Mouse (Mus musculus) C2C12 (cell line): ENCODE results near the gene Ncam1. TPM values are rescaled to one million over a fixed set of nuclear protein-coding genes. Genes with fewer than 3 reads are reported as not detected.

Experiments used
- H3K27me3 ChIP-seq: one replicate; pipeline ENCODE4 v1.6.1; 2011; ENCODE audit not compliant: control insufficient read depth, insufficient read depth, insufficient read length
- H3K36me3 ChIP-seq: one replicate; pipeline ENCODE4 v1.6.1; 2011; ENCODE audit not compliant: control insufficient read depth, insufficient read depth
- H3K4me3 ChIP-seq: one replicate; pipeline ENCODE4 v1.5.1; 2011; ENCODE audit warnings: mild to moderate bottlenecking, control low read depth; ENCODE audit not compliant: poor library complexity, insufficient read depth, severe bottlenecking
- H3K79me2 ChIP-seq: one replicate; pipeline ENCODE4 v1.6.1; 2011; ENCODE audit not compliant: control insufficient read depth, insufficient read depth
- H3K79me3 ChIP-seq: one replicate; pipeline ENCODE4 v1.6.1; 2011; ENCODE audit warnings: low read depth, control low read depth
- H3ac ChIP-seq: one replicate; pipeline ENCODE3; 2011; ENCODE audit warnings: low read depth; ENCODE audit not compliant: control insufficient read depth, insufficient read length
- CEBPB ChIP-seq: IDR thresholded peaks from one replicate; pipeline ENCODE4 v1.6.1; 2011; ENCODE audit warnings: low read depth, mild to moderate bottlenecking, control low read depth, moderate library complexity
- CTCF ChIP-seq: IDR thresholded peaks from one replicate; pipeline ENCODE4 v1.5.1; 2011; ENCODE audit not compliant: control insufficient read depth, insufficient read depth, insufficient read length
- FOSL1 ChIP-seq: IDR thresholded peaks from one replicate; pipeline ENCODE4 v1.8.0; 2011; ENCODE audit warnings: mild to moderate bottlenecking, low read length; ENCODE audit not compliant: poor library complexity, insufficient read depth, severe bottlenecking
- MAX ChIP-seq: IDR thresholded peaks from one replicate; pipeline ENCODE4 v1.6.1; 2011; ENCODE audit warnings: mild to moderate bottlenecking, control low read depth
- MYOD1 ChIP-seq: IDR thresholded peaks from one replicate; pipeline ENCODE4 v1.6.1; 2011; ENCODE audit warnings: low read depth; ENCODE audit not compliant: control insufficient read depth, insufficient read length
- MYOG ChIP-seq: IDR thresholded peaks from one replicate; pipeline ENCODE4 v1.6.1; 2011; ENCODE audit not compliant: control insufficient read depth, insufficient read length; ENCODE audit errors: extremely low read depth
- USF1 ChIP-seq: IDR thresholded peaks from one replicate; pipeline ENCODE4 v1.6.1; 2011; ENCODE audit warnings: low read depth, mild to moderate bottlenecking, control low read depth, moderate library complexity
- polyA plus RNA-seq: library from polyadenylated mRNA; unstranded; fragments of >200 nt; fragmentation: generic; extraction: Trizol; gene quantifications from one replicate; pipeline ENCODE4 v1.2.1, GENCODE M21; 2012; ENCODE audit warnings: missing spikeins

Ncam1 gene
- polyA plus RNA-seq, 1 experiment = 41.5 TPM

GRCm38 (mm10) chr9:49623934-49624505 lies 174.7 kb downstream of the Ncam1 start:
- TF ChIP-seq USF1 (no peak), MAX (no peak), CTCF (no peak), MYOD1 (no peak), CEBPB (no peak), MYOG (no peak), FOSL1 (no peak)
- Histone ChIP-seq H3K36me3 (no peaks in the 10 kb centered on the region), H3K4me3 (no peak overlapping the region), H3ac (no peak overlapping the region), H3K79me2 (no peaks in the 10 kb centered on the region), H3K79me3 (peaks cover 1% of the 10 kb centered on the region), H3K27me3 (no peaks in the 10 kb centered on the region)

- Histone ChIP-seq H3K27me3 (no peaks in the 10 kb centered on the region), H3K79me3 (peaks cover 1% of the 10 kb centered on the region), H3K36me3 (no peaks in the 10 kb centered on the region), H3K4me3 (no peak overlapping the region), H3K79me2 (no peaks in the 10 kb centered on the region), H3ac (no peak overlapping the region)
- TF ChIP-seq MYOD1 (no peak), MAX (no peak), FOSL1 (no peak), CEBPB (no peak), CTCF (no peak), USF1 (no peak), MYOG (no peak)
These were observed 175.6 kb downstream of the Ncam1 start for GRCm38 (mm10) chr9:49622928-49623676.

- Histone ChIP-seq H3K79me3 (peaks cover 1% of the 10 kb centered on the region), H3K79me2 (no peaks in the 10 kb centered on the region), H3K36me3 (no peaks in the 10 kb centered on the region), H3ac (no peak overlapping the region), H3K4me3 (no peak overlapping the region), H3K27me3 (no peaks in the 10 kb centered on the region)
- TF ChIP-seq FOSL1 (no peak), MAX (no peak)
These were observed 177.0 kb downstream of the Ncam1 start for GRCm38 (mm10) chr9:49621691-49622090.

DNA sequence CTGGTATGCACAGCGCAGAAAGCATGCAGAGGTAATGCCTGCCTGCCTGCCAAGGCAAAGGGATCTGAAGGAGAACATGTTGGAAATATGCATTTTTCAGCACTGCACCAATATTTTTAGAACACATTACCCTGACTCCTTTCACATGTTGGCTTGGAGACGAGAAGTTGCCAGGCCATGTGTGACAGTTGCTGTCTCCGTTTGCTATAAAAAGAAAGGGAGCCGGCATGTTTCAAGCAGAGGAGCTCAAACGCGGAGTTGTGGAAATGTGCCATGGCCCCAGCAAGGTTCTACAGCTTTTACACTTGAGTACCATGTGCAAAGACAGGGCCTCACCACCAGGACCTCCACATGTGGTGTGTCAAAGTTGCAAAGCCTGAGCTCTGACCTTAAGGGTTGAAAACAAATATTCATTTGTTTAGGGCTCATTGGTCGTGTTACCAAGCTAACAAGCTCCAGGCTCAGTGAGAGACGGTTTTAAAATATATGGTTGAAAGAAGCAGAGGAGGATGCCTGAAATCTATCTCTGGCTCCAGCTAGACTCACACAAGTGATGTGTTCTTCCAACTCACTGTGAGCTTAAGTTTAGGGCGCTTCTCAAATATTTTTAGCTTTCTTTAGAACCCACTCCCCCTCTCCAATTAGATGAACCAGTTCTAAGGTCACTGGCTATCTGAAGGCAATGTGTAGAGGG lies 179.9 kb downstream of the Ncam1 start:
- H3K27me3 ChIP-seq = no peaks in the 10 kb centered on the region
- no peak overlapping the region for H3K4me3 ChIP-seq
- no peak overlapping the region for H3ac ChIP-seq
- TF ChIP-seq FOSL1 (no peak), MAX (no peak)
- no peaks in the 10 kb centered on the region for H3K36me3 ChIP-seq
- H3K79me2 ChIP-seq = no peaks in the 10 kb centered on the region
- peaks cover 4% of the 10 kb centered on the region for H3K79me3 ChIP-seq

DNA sequence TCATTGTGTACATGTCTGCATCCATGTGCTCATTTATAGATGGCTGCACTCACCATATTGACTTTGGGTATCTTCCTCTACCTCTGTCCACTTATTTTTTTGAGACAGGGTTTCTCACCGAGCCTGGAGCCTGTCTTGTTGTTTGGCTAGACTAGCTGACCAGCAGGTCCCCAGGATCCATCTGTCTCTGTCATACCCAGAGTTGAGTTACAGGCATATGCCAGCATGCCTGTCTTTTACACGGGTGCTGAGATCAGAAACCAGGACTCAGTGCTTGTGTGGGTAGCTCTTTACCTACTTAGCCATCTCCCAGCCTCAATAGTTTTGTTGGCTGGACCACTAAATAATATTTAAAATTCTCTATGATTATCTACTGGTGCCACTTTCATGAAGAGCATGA lies 180.5 kb downstream of the Ncam1 start:
- no peaks in the 10 kb centered on the region for H3K79me2 ChIP-seq
- H3ac ChIP-seq = no peak overlapping the region
- no peaks in the 10 kb centered on the region for H3K27me3 ChIP-seq
- peaks cover 4% of the 10 kb centered on the region for H3K79me3 ChIP-seq
- H3K4me3 ChIP-seq = no peak overlapping the region
- no peak for TF ChIP-seq CEBPB
- TF ChIP-seq FOSL1 = no peak
- TF ChIP-seq MYOG = no peak
- no peak for TF ChIP-seq USF1
- TF ChIP-seq MYOD1 = no peak
- no peak for TF ChIP-seq CTCF
- TF ChIP-seq MAX = no peak
- no peaks in the 10 kb centered on the region for H3K36me3 ChIP-seq

DNA sequence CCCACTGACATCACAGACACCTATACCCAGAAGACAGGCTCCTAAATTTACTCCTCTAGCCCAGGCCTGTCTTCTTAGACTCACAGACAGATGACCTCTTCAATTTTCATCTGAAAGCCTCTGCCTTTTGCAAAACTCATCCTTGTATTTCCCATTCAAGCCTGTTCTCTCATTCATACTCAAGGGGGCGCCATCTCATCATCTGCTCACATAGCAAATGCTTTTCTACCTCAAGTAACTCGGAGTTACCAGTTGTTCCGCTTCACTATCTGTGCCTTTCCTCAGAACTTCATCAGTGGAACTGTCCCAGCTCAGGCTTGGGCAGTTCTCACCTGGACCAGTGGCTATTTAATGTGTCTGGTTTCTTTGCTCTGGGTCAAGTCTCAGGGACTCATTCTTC lies 181.5 kb downstream of the Ncam1 start:
- Histone ChIP-seq H3K4me3 (no peak overlapping the region), H3K36me3 (no peaks in the 10 kb centered on the region), H3K79me2 (no peaks in the 10 kb centered on the region), H3ac (no peak overlapping the region), H3K27me3 (no peaks in the 10 kb centered on the region), H3K79me3 (peaks cover 4% of the 10 kb centered on the region)
- no peak for TF ChIP-seq FOSL1
- TF ChIP-seq MYOG = no peak
- TF ChIP-seq CEBPB = no peak
- TF ChIP-seq CTCF = no peak
- no peak for TF ChIP-seq MAX
- no peak for TF ChIP-seq MYOD1
- no peak for TF ChIP-seq USF1
